Mouse (Mus musculus) spleen, embryonic (tissue): ENCODE measurements around the gene Atg7.

ENCODE experiments used
- CTCF ChIA-PET: fragments of 350-600 bp; sonication (Branson Sonifier 250); formaldehyde crosslinking; loops from one replicate; lab custom pipeline; 2022; lab: Charles Lee

The Atg7 gene

GRCm38 (mm10) chr6:114814199-114814881, 171.4 kb downstream of the Atg7 start:
- CTCF ChIA-PET, result no interaction called here

- CTCF ChIA-PET, result no interaction called here
Observed at GRCm38 (mm10) chr6:114814882-114815650, 172.2 kb downstream of the Atg7 start.

GRCm38 (mm10) chr6:114817948-114818347, 175.1 kb downstream of the Atg7 start:
- CTCF ChIA-PET, result interaction anchor here (0.6 kb wide), 3 partner anchors 28 to 64 kb away, joined by 4 to 12 read pairs (median 5); no protein-coding TSS in a partner anchor

- CTCF ChIA-PET, result interaction anchor here (0.6 kb wide), 2 partner anchors 27 to 64 kb away, joined by 5 to 12 read pairs; no protein-coding TSS in a partner anchor
Observed at GRCm38 (mm10) chr6:114818471-114818870, 175.6 kb downstream of the Atg7 start.

- CTCF ChIA-PET, result no interaction called here
Observed at GRCm38 (mm10) chr6:114819971-114820481, 177.1 kb downstream of the Atg7 start.

GRCm38 (mm10) chr6:114821646-114822045, 178.7 kb downstream of the Atg7 start:
- CTCF ChIA-PET, result no interaction called here

DNA sequence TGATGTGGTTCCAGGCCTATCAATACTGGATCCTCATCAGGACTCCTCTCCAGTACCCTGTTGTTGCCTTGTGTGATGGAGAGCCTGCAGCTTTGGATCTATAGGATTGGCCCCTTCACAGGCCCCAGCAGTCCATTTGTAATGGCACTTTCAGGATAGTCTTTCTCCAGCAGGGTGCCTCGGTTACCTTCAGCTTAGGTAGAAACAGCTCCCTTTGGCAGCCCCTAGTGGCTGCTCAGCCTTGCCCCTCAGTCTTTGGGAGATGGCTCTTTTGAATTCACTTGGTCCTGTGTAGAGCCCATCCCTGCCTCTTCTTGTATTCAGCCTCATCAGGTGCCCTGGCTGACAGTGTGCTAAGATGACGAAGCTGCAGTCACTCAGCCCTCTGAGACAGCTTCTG, 184.0 kb downstream of the Atg7 start:
- CTCF ChIA-PET, result no interaction called here

DNA sequence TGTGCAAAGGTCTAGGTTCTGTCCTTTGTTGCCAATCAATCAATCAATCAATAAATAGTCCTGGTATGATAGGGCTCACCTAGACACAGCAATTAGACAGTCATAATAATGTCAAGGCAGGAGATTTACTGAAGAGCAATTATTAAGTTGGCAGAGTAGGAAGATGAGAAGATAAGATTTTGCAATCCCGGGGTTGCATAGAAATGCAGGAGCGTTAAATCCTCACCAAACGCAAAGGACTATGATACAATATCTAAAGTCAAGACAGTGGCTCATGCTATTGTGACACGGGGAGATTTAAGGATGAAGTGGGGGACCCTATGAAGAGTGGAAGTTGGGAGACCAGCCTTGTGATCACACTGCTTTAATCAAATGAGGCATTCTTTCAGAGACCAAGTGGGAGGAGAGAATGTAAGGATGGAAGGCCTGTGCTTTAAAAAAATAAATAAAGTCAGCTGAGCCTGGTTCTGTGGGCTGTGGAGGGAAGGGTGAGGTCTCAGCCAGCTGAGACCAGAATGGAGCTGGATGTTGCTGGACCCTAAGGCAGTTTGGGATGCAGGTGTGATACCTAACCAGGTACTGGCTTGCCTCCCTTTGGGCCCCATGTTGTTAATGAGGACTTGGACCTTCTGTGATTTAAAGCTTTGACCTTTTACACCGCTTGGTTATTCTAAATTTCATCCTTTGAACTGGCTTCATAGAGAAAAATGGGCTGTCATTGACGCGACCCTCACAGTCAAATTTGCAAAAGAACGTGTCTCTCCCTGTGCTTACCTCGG, 187.0 kb downstream of the Atg7 start:
- CTCF ChIA-PET, result no interaction called here

- CTCF ChIA-PET, result no interaction called here
Observed at GRCm38 (mm10) chr6:114831807-114832206, 188.9 kb downstream of the Atg7 start.

DNA sequence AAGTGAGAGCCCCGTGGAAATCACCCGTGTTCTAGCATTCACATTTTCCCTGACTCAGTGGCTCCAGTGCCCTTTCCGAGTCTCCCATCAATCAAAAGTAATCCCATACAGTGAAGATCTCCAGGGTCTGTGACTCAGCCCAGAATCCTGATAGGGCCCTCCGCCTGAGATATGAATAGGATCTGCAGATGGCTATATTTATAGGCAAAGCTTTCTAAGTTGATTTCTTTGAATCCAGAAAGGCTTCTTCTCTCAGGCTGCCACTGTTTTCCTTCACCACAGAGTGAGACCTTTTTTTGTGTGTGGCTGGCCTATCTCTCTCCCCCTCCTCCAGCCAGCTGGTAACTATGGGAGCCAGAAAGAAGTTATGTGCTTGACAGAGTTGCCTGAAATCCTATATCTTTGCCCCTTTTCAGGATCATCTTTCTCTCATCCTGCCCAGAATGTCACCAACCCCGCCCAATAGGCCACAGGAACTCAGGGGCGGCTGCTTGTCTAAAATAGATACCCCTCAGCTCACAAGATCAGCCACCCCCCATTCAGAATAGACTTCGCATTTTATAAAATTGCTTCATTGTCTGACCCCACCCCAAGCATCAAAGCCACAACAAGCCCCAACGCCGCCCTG, 190.3 kb downstream of the Atg7 start:
- CTCF ChIA-PET, result no interaction called here

DNA sequence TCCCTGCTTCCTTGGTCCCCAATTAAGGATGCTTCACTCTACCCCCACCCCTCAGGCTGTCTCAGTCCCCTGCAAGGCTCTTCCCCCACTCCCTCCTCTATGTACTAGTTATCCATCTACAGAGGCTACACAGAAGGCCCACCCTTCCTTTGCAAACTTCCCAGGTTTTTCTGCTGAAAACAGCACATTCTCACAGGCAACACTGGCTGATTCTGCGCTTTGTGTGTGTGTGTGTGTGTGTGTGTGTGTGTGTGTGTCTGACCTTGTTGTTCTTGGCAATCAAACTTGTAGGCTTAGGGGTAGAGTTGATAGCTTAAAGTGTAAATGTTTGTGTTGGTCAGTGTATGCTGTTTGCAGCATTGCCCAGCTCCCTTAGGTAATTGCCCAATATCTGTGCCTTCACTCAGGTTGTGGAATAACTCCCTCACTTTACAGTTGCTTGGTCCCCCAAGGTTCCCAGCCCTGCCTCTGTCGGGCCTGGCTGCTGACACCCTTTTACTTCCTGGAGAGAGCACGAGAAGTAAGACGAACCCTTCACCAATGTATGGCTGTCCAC, 191.0 kb downstream of the Atg7 start:
- CTCF ChIA-PET, result no interaction called here

DNA sequence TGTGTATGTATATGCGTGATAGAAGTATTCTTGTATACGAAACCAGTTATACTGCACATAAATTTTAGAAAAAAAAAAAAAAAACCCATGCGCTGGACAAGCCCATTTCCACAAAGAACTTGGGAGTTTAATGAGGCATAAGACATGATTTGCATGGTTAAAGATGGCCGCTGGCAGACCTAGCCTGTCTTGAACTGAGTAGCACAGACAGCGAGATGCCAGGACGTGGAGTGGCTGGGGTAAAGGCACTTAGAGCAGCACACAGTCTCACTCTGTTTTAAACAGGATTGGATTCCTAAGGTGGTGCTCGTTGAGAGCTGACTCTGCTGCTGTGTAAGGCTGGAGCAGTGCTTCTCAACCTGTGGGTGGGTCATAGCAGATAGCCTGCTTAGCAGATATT, 192.4 kb downstream of the Atg7 start:
- CTCF ChIA-PET, result no interaction called here

- CTCF ChIA-PET, result interaction anchor here (0.5 kb wide), 1 partner anchor 59 kb away, joined by 4 read pairs; no protein-coding TSS in a partner anchor
Observed at GRCm38 (mm10) chr6:114835752-114836151, 192.9 kb downstream of the Atg7 start.

GRCm38 (mm10) chr6:114836433-114836832, 193.5 kb downstream of the Atg7 start:
- CTCF ChIA-PET, result interaction anchor here (0.5 to 0.9 kb wide), 2 partner anchors 59 to 87 kb away, joined by 3 to 4 read pairs; no protein-coding TSS in a partner anchor

GRCm38 (mm10) chr6:114838872-114839271, 196.0 kb downstream of the Atg7 start:
- CTCF ChIA-PET, result interaction anchor here (0.7 kb wide), 1 partner anchor 9 kb away, joined by 3 read pairs; no protein-coding TSS in a partner anchor

- CTCF ChIA-PET, result no interaction called here
Observed at GRCm38 (mm10) chr6:114840012-114840411, 197.1 kb downstream of the Atg7 start.

DNA sequence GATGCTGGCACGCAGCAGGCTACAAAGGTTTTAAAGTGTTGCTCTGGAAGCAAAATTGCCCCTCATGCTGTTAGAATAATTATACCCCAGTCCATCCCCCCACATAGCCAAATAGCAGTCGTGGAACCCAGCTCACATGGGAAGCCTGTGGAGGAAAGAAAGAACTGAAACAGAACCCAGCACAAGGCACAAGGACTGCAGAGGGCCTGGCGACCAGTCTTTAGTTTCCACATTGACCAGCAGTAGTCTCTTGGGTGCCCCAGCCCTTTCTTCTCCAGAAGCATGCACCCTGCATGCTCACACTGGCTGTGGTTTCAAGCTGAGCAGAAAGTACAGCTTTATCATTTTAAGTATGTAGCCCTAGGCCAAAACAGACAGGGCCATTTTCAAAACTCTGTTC, 199.2 kb downstream of the Atg7 start:
- CTCF ChIA-PET, result no interaction called here

- CTCF ChIA-PET, result no interaction called here
Observed at GRCm38 (mm10) chr6:114842863-114843262, 200.0 kb downstream of the Atg7 start.

DNA sequence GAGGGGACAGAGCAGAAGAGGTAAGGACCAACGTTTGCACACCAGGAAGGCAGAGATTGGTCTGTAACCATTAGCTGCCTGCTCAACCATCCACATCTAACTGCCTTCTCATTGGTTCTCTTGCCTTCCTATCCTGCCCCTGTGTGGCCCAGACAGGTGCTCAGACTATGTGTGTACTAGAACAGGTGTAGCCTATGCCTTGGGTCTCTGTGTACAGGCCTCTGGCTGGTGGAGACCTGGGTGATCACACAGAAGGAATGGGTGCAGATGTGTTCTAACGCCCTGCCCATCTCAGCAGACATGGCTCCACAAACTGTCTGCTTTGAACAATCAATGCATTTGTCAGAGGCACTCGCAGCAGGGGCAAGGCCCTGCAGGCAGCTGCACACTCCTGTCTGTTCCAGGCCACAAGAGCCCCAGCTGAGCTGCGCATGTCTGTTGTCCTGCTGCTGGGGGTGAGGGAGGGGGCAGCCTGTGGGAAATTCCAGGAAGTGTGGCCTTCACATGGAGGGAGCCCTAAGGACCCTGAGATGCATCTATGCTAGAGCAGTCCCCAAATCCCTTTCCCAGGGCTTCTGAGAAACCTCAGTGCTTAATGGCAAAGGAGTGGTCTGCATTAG, 203.4 kb downstream of the Atg7 start:
- CTCF ChIA-PET, result interaction anchor here (0.6 kb wide), 1 partner anchor 28 kb away, joined by 5 read pairs; no protein-coding TSS in a partner anchor

DNA sequence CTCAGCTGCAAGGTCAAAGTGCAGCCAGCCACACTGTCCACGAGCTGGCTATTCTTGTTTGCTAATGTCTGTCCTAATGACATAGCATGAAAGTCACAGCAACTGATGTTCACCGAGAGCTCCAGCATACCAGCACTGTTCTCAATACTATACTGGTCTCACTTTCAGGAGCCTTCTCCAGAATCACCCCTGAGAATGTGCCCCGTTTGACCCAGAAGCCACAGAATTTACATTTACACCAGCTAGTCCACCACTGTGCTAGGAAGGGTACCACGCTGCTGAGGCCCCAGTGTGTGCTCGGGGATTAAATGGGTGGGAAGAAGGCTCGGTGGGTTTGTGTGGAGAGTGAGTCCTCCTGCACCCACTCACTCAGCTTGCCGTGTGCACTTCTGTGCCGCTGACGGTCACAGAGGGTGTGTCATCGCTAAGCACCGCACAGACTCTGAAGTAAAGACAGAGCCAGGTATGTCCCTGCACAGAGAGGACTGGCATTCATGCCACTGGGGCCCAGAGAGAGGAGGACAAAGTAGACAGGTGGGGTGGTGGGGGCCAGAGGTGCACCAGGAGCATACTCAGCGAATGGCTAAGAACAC, 204.8 kb downstream of the Atg7 start:
- CTCF ChIA-PET, result interaction anchor here (0.5 kb wide), 1 partner anchor 9 kb away, joined by 3 read pairs; no protein-coding TSS in a partner anchor
